Mouse (Mus musculus): ENCODE measurements around the gene Tma7. TPM values are rescaled to one million over a fixed set of nuclear protein-coding genes. Genes with fewer than 3 reads are reported as not detected.

The Tma7 gene
- polyA plus RNA-seq, 1 experiment, result 144 TPM

GRCm38 (mm10) chr9:109060184-109060897 is 22.0 kb downstream of the Tma7 start:
- DNase-seq, result peak; percentile 34 to 36
- H3K27me3 ChIP-seq (ENCODE audit: control insufficient read depth, insufficient read depth, low read length), result no peaks in the 10 kb centered on the region
- no peak overlapping the region for H3K27ac ChIP-seq (ENCODE audit: insufficient read depth, low read length)
- 83% methylated on average over 16 of the region's 16 CpGs for WGBS
- no peak overlapping the region for H3K4me3 ChIP-seq (replicated peaks; ENCODE audit: insufficient read depth, low read depth, low read length)
- H3K4me1 ChIP-seq (ENCODE audit: control insufficient read depth, insufficient read depth, low read length), result peaks cover 19% of the 10 kb centered on the region
- TF ChIP-seq CTCF (IDR thresholded peaks at IDR 0.05; ENCODE audit: borderline replicate concordance, insufficient read depth, low read depth, low read length) (no peak), POLR2A (IDR thresholded peaks at IDR 0.05; ENCODE audit: borderline replicate concordance, insufficient read depth, low read length) (no peak)

DNA sequence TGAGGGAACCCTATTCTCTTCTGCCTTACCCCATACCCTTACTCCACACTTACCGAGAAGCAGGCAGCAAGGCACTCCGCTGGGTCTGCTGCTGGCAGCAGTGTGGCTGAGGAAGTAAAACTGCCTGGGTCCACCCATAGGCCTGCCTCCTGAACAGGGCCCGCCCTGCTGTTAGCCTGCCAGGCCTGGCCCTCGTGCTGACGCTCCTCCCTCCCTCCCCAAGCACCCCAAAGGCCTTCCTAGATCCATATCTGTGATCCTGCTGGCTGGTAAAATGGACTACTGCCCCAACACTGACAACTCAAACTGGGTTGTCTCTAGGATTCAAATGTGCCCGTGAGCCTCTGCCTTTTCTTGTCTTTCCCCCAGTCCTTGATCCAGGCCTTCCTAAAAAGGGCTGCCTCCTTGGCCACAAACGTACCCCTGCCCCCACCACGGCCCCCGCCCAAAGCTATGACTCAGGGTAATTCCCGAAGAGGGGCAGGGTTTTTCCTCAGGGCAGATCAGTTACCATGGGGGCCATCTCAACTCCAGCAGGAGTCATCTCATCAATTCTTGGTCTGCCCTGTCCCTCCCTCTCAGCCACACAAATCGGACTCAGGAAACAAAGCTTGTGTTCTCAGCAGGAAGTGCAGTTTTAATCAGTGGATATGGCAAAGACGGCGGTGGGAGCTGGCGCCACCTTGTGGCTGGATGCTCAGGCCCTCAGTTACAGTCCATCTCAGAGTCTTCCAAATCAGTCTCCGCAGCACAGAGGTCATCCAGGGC is 23.1 kb downstream of the Tma7 start, which contains the start of gene Trex1:
TSS of gene Trex1 (minus strand) at position 599 of the 768 bp plus-strand sequence.
- Histone ChIP-seq H3K4me1 (ENCODE audit: control insufficient read depth, insufficient read depth, low read length) (peaks cover 20% of the 10 kb centered on the region), H3K4me3 (replicated peaks; ENCODE audit: insufficient read depth, low read depth, low read length) (peak within 1 kb of the TSS; percentile 60), H3K27me3 (ENCODE audit: control insufficient read depth, insufficient read depth, low read length) (no peaks in the 10 kb centered on the region), H3K27ac (ENCODE audit: insufficient read depth, low read length) (peak within 1 kb of the TSS; percentile 54)
- peak; percentile 36; the same call in 1 of the 2 replicates for TF ChIP-seq POLR2A (IDR thresholded peaks at IDR 0.05; ENCODE audit: borderline replicate concordance, insufficient read depth, low read length)
- TF ChIP-seq CTCF (IDR thresholded peaks at IDR 0.05; ENCODE audit: borderline replicate concordance, insufficient read depth, low read depth, low read length), result peak; percentile 95
- DNase-seq, result peak; percentile 87 to 89
- 2% methylated on average over 15 of the region's 15 CpGs for WGBS

DNA sequence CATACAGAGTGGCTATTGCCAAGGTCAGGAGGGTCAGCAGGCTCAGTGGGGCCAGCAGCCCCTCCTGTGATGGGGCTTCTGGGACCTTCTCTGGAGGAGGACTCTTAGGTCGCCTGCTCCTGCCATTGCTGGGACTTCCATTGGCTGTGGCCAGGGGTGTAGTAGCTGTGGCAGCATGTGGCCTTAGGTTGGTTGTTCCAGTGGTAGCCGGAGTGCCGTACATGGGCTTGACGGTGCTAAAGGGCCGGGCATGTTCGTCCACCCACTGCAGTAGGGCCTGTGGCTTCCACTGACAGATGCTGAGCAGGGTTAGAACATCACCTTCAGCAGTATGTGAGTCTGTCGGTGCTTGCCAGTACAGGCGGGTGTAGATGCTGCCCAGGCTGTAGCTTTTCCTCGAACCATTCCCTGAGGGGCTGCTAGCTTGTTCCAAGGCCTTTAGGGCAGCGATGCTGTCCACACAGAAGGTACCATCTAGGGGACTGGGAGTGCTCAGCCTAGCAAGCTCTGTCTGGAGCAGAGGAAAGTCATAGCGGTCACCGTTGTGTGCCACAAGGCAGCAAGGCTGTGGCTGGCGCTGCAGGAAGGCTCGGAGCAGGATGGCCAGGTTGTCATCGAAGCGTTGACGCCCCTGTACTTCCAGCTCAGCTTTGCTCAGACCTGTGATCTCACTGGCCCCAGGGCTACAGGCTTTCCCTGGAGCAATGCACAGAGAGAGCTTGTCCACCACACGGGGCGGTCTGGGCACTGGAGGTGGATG is 24.2 kb downstream of the Tma7 start:
- WGBS, result 89% methylated on average over 19 of the region's 19 CpGs
- peak overlapping the region; percentile 60 for H3K4me3 ChIP-seq (replicated peaks; ENCODE audit: insufficient read depth, low read depth, low read length)
- no peak for TF ChIP-seq POLR2A (IDR thresholded peaks at IDR 0.05; ENCODE audit: borderline replicate concordance, insufficient read depth, low read length)
- H3K27ac ChIP-seq (ENCODE audit: insufficient read depth, low read length), result no peak overlapping the region
- DNase-seq, result peak in 1 of 2 experiments; percentile 23
- H3K27me3 ChIP-seq (ENCODE audit: control insufficient read depth, insufficient read depth, low read length), result no peaks in the 10 kb centered on the region
- peaks cover 20% of the 10 kb centered on the region for H3K4me1 ChIP-seq (ENCODE audit: control insufficient read depth, insufficient read depth, low read length)

DNA sequence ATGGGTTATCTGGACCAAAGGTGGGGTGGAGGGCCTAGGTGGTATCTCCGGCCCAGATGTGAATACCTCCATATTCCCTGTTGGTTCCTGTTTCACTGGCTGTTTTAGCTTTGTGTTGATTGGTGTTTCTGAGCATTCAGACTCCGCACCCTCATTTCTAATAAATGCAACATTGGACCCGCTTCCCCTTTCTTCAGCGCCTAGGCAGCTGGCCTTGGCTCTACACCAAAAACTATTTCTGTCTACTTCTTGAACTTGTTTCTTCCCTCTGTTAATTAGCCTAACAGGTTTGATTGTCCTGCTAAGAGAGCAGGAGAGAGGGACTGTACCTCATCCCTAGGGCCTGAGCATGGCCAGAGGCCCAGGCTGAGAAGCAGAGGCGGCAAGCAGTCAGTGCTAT is 24.8 kb downstream of the Tma7 start:
- no peak overlapping the region for H3K4me3 ChIP-seq (replicated peaks; ENCODE audit: insufficient read depth, low read depth, low read length)
- no peaks in the 10 kb centered on the region for H3K27me3 ChIP-seq (ENCODE audit: control insufficient read depth, insufficient read depth, low read length)
- 75% methylated on average over 5 of the region's 5 CpGs for WGBS
- H3K27ac ChIP-seq (ENCODE audit: insufficient read depth, low read length), result no peak overlapping the region
- peak in 1 of 2 experiments; percentile 11 for DNase-seq
- peaks cover 20% of the 10 kb centered on the region for H3K4me1 ChIP-seq (ENCODE audit: control insufficient read depth, insufficient read depth, low read length)
- TF ChIP-seq CTCF (IDR thresholded peaks at IDR 0.05; ENCODE audit: borderline replicate concordance, insufficient read depth, low read depth, low read length), result no peak
- no peak for TF ChIP-seq POLR2A (IDR thresholded peaks at IDR 0.05; ENCODE audit: borderline replicate concordance, insufficient read depth, low read length)

DNA sequence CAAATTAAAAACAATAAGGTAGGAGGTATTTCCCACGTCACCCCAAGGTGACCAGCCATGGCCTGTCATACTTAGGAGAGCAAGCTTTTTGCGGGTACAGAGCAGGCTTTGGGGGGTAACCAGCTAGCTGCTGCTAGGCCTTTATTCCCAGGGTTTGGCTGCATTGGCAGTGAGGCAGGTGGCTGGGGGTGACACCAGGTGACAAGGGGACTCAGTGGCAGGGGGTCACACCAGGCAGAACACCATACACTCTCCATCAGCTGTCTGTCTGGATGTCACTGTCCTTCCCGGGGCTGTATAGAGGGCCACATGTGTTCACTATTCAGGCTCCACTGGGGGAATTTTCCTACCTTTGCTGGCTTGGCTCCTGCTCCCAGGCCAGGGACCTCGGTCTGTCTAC is 25.5 kb downstream of the Tma7 start:
- H3K27me3 ChIP-seq (ENCODE audit: control insufficient read depth, insufficient read depth, low read length), result no peaks in the 10 kb centered on the region
- no peak overlapping the region for H3K27ac ChIP-seq (ENCODE audit: insufficient read depth, low read length)
- TF ChIP-seq POLR2A (IDR thresholded peaks at IDR 0.05; ENCODE audit: borderline replicate concordance, insufficient read depth, low read length), result no peak
- no peak for TF ChIP-seq CTCF (IDR thresholded peaks at IDR 0.05; ENCODE audit: borderline replicate concordance, insufficient read depth, low read depth, low read length)
- H3K4me3 ChIP-seq (replicated peaks; ENCODE audit: insufficient read depth, low read depth, low read length), result no peak overlapping the region
- H3K4me1 ChIP-seq (ENCODE audit: control insufficient read depth, insufficient read depth, low read length), result peaks cover 20% of the 10 kb centered on the region
- 84% methylated on average over 4 of the region's 4 CpGs for WGBS
- peak in 1 of 2 experiments; percentile 15 for DNase-seq

DNA sequence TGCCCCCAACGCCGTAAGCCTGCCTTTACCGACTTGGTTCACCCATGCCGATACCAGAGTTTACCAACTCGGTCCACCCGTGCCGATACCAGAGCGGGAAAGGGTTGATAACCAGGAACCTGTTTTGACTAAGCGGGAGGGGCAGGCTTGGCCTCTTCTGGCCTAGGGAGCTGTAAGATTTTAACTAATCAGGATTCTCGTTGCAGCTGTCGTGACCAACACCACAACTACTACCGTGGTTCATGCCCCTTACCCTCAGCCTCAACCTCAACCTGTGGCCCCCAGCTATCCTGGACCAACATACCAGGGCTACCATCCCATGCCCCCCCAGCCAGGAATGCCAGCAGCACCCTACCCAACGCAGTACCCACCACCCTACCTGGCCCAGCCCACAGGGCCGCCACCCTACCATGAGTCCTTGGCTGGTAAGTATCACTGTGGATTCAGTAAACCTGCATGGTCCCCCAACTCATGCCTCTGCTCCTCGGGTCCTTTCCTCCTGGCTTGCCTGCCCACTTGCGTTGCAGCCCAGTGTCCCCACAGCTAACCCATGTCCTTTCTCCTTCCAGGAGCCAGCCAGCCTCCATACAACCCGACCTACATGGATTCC is 26.2 kb downstream of the Tma7 start:
- WGBS, result 90% methylated on average over 17 of the region's 17 CpGs
- Histone ChIP-seq H3K27ac (ENCODE audit: insufficient read depth, low read length) (no peak overlapping the region), H3K27me3 (ENCODE audit: control insufficient read depth, insufficient read depth, low read length) (no peaks in the 10 kb centered on the region), H3K4me1 (ENCODE audit: control insufficient read depth, insufficient read depth, low read length) (peaks cover 20% of the 10 kb centered on the region), H3K4me3 (replicated peaks; ENCODE audit: insufficient read depth, low read depth, low read length) (no peak overlapping the region)
- DNase-seq, result peak in 1 of 2 experiments; percentile 21
- no peak for TF ChIP-seq CTCF (IDR thresholded peaks at IDR 0.05; ENCODE audit: borderline replicate concordance, insufficient read depth, low read depth, low read length)
- no peak for TF ChIP-seq POLR2A (IDR thresholded peaks at IDR 0.05; ENCODE audit: borderline replicate concordance, insufficient read depth, low read length)
